Mouse (Mus musculus) embryo, embryonic 10 days (tissue): ENCODE data around the gene Rnf144a.
"Not testable (repeated sequence)": the region's sequence is repeated elsewhere in the genome, so short reads cannot be mapped to it uniquely, and the experiment has no call there.

Experiments used
- DNase-seq: peaks from one replicate; pipeline ENCODE4 v3.0.0-alpha.2; 2015; ENCODE audit warnings: low spot score

Rnf144a gene

GRCm38 (mm10) chr12:26415104-26415771, at the start of gene Rnf144a:
Rnf144a (minus strand) TSS chr12:26415254.
- DNase-seq, result peak; percentile 96

- no peak for DNase-seq
Observed at GRCm38 (mm10) chr12:26460091-26460490, 45.0 kb upstream of the Rnf144a start.

GRCm38 (mm10) chr12:26456028-26456698, 41.1 kb upstream of the Rnf144a start, which contains the start of gene Rsad2:
Rsad2 (minus strand) TSS chr12:26456452.
- DNase-seq, result peak; percentile 18

GRCm38 (mm10) chr12:26454682-26455081, 39.6 kb upstream of the Rnf144a start:
- DNase-seq, result no peak

GRCm38 (mm10) chr12:26452951-26453350, 37.9 kb upstream of the Rnf144a start:
- no peak for DNase-seq

- no peak for DNase-seq
Observed at GRCm38 (mm10) chr12:26451150-26451549, 36.1 kb upstream of the Rnf144a start.

GRCm38 (mm10) chr12:26449483-26449882, 34.4 kb upstream of the Rnf144a start:
- no peak for DNase-seq

- no peak for DNase-seq
Observed at GRCm38 (mm10) chr12:26446377-26447045, 31.5 kb upstream of the Rnf144a start.

- DNase-seq, result no peak
Observed at GRCm38 (mm10) chr12:26444511-26444910, 29.5 kb upstream of the Rnf144a start.

GRCm38 (mm10) chr12:26444054-26444453, 29.0 kb upstream of the Rnf144a start:
- peak; percentile 35 for DNase-seq

- no peak for DNase-seq
Observed at GRCm38 (mm10) chr12:26439366-26439765, 24.3 kb upstream of the Rnf144a start.

GRCm38 (mm10) chr12:26437950-26438349, 22.9 kb upstream of the Rnf144a start:
- DNase-seq, result no peak

GRCm38 (mm10) chr12:26436334-26436733, 21.3 kb upstream of the Rnf144a start:
- no peak for DNase-seq

GRCm38 (mm10) chr12:26428771-26429170, 13.7 kb upstream of the Rnf144a start:
- DNase-seq, result not testable (repeated sequence)

- peak; percentile 41 for DNase-seq
Observed at GRCm38 (mm10) chr12:26424841-26425240, 9.8 kb upstream of the Rnf144a start.

- DNase-seq, result no peak
Observed at GRCm38 (mm10) chr12:26418322-26418721, 3.3 kb upstream of the Rnf144a start.

- DNase-seq, result no peak
Observed at GRCm38 (mm10) chr12:26416636-26417295, 1.7 kb upstream of the Rnf144a start.

GRCm38 (mm10) chr12:26414451-26415103, 477 bp downstream of the Rnf144a start:
- peak; percentile 50 for DNase-seq

- DNase-seq, result peak; percentile 56
Observed at GRCm38 (mm10) chr12:26413961-26414411, 1.1 kb downstream of the Rnf144a start.

- DNase-seq, result no peak
Observed at GRCm38 (mm10) chr12:26412802-26413201, 2.3 kb downstream of the Rnf144a start.

- DNase-seq, result no peak
Observed at GRCm38 (mm10) chr12:26411841-26412450, 3.1 kb downstream of the Rnf144a start.
